Mouse (Mus musculus): Measurements from ENCODE around the gene Napa.

- TF ChIP-seq CTCF (IDR thresholded peaks at IDR 0.05; ENCODE audit: low read depth) = no peak
- TF ChIP-seq EP300 (IDR thresholded peaks at IDR 0.05; ENCODE audit: low read depth) = no peak
Observed at GRCm38 (mm10) chr7:16129421-16129845, 31.2 kb downstream of the Napa start, which contains the start of gene Slc8a2.
